Mouse (Mus musculus) kidney, postnatal 10 days (tissue): ENCODE measurements around the gene Tbxa2r.

ENCODE experiments used
- DNase-seq: peaks from one replicate; pipeline ENCODE4 v3.0.0; 2021; ENCODE audit warnings: mixed read lengths

Tbxa2r gene

DNA sequence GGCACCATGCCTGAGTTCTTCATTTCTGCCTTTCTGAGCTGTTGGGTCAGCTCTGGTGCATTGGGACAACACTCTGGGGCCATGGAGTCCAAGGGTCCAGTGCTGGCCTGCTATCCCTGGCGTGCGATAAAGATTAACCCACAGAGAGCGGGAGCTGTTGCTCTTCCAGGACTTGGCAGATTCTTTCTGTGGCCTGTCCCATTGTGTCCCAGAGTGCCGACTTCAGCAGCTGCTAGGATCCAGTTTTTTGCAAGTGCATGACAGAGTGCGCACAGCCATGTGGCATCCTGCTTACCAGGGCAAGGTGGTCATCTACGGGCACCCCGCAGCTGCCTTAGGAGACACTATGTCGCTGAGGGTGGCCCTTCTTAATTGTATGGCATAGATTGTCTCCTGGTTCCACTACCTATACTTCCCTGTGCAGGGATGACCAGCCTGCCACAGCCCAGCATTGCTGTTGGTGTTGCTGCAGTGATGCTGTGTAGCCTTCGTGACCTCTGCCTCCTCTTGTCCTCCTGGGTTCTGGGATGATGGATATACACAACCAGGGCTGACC is 28.1 kb upstream of the Tbxa2r start:
- peak; percentile 66 for DNase-seq

GRCm38 (mm10) chr10:81301321-81301720 is 27.2 kb upstream of the Tbxa2r start:
- DNase-seq: no peak

DNA sequence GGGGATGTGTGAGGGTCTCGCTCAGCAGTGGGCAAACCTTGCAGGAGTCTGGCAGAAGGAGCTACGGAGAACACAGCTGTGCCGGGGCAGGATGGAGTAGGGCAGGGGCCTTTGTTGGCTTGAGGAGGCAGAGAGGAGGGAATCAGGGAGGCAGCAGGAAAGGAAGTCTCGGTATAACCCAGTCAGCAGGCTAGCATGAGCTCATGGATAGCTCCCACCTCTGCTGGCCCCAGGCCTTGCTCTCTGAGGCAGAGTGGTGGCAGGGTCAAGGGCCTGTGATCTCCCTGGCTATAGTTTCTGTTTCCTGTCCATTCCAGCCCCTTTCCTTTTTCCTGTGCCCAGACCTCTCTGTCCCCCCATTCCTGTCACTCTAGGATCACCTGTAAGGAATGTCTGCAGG is 26.2 kb upstream of the Tbxa2r start:
- DNase-seq: peak; percentile 57

DNA sequence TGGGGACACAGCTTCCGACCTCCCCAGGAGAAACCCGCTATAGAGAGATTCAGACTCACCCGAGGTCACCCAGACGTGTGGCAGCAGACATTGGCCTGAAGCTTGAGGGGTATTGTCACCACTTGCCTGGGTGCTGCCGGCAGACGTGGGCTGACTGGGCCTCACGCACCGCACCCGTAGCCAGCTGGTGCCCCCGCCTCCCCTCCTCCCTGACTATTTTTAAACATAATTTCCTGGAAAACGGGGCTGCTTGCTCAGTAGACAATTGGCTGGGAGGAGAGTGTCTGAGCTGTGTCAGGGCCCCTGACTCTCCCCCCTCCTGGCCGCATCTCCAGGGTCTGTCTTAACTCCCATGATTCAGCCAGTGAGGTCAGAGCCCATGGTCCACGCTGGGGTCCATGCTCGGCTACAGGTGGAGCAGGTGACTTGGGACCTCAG is 25.7 kb upstream of the Tbxa2r start:
- DNase-seq: peak; percentile 57

GRCm38 (mm10) chr10:81303258-81303657 is 25.3 kb upstream of the Tbxa2r start:
- DNase-seq: no peak

DNA sequence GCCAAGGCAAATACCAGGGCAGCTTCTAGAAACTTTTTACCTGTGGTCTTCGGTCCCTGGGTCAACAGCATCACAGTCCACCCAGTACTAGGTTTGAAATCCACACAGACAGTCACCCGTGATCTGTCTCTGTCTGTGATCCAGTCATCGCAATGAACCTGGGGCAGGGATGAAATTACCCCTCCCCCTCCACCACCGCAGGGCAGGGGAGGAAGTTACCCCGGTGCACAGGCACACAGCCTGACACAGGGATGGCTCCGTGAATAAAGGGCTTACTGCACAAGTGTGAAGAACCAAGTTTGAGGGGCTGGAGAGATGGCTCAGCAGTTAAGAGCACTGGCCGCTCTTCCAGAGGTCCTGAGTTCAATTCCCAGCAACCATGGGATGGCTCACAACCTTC is 24.8 kb upstream of the Tbxa2r start:
- DNase-seq: no peak

DNA sequence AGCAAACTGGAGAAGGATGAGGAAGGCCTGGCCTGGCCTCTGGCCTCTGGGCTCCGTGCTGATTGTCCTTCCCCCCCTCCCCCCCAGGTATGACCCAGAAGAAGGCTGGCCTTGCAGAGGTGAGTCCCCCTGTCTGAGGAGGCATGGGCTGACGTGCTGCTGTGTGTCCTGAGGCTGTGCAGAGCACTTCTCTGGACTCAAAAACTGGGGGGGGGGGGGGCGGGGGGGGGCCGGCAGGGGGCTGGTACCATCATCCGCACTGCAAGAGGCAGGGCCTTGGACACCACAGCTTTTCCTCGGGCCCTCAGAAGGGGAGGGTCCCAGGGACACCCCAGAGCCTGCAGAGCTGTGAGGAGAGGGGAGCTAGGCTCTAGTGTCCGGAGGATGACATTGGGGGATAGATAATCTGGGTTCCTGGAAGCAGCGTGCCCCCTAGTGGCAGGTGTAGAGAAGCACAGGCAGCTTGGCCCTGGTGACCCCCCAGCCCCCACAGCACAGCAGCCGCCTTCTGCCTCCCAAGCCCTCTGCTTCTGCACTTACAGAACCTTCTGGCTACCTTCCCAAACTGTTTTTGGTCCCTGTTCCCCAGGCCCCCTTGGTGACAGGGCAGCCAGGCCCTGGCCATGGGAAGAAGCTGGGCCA is 23.8 kb upstream of the Tbxa2r start:
- peak; percentile 69 for DNase-seq

GRCm38 (mm10) chr10:81305663-81306062 is 22.9 kb upstream of the Tbxa2r start:
- DNase-seq: no peak

DNA sequence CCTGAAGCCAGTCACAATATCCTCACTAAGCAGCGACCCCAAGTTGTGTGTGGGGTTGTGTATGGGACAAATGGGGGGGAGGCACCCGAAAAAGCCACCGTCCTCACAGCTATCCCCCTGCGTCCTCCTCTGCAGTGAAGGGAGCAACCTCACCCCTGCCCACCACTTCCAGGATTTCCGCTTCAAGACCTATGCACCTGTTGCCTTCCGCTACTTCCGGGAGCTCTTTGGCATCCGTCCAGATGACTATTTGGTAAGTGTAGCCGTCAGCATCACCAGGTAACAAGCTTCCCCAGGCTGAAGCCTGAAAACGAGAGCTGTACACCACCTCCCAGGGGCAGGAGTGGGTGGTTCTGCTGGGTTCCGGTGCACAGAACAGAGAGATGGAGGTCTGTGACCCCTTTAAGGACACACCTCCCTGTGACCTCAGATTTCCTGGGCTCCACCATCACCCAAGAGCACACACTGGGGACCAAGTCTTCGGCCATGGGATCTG is 22.3 kb upstream of the Tbxa2r start:
- no peak for DNase-seq

- no peak for DNase-seq
Measured at GRCm38 (mm10) chr10:81306837-81307682, 21.5 kb upstream of the Tbxa2r start.

DNA sequence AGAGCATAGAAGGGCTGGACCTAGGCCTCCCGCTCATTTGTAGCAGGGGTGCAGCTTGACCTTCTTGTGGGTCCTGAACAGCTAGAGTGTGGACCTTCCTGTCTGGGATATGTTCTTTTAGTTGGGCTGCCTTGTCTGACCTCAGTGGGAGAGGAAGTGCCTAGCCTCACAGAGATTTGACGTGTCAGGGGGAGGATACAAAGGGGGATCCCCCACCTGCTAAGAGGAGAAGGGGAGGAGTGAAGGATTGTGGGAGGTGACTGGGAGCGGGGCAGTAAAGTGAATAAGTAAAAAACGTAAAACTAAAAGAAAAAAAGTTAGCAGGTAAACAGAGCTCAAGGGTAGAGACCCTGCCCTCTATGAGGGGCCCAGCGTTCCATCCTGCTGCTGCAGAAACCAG is 19.0 kb upstream of the Tbxa2r start:
- DNase-seq: no peak

- no peak for DNase-seq
Measured at GRCm38 (mm10) chr10:81313581-81313980, 14.9 kb upstream of the Tbxa2r start.

DNA sequence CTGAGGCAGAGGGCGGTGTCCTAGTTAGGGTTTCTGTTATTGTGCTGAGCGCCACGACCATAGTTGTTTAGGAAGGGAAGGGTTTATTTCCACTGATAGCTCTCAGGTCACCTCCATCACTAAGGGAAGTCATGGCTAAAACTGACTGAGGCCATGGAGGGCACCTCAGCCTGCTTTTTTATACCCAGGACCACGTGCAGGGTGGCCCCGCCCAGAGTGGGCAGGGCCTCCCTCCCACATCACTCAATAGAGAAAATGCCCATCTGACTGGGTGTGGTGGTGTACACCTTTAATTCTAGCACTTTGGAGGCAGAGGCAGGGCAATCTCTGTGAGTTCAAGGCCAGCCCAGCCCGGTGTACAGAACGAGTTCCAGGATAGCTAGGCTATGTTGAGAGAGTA is 14.3 kb upstream of the Tbxa2r start:
- no peak for DNase-seq

GRCm38 (mm10) chr10:81315587-81315986 is 12.9 kb upstream of the Tbxa2r start:
- no peak for DNase-seq

GRCm38 (mm10) chr10:81316338-81317060 is 12.0 kb upstream of the Tbxa2r start:
- peak; percentile 72 for DNase-seq

DNA sequence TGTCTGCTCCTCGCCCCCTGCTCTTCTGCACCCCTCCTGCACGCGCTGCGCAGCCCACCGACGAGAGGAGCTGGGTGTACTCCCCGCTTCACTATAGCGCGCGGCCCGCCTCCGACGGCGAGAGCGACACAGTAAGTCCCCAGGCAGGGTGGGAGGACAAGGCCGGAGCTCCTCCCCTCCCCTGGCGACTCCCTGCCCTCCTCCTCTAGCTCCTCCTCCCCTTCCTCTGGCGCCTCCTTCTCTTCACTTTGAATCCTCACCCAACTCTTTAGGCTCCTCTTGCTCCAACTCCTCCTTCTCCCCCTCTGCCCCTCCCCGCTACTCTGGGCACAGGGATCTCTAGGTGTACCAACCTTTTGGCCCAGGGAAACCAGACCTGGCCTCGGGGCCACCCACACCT is 11.3 kb upstream of the Tbxa2r start:
- peak; percentile 85 for DNase-seq

- peak; percentile 73 for DNase-seq
Measured at GRCm38 (mm10) chr10:81318589-81319329, 9.8 kb upstream of the Tbxa2r start.

DNA sequence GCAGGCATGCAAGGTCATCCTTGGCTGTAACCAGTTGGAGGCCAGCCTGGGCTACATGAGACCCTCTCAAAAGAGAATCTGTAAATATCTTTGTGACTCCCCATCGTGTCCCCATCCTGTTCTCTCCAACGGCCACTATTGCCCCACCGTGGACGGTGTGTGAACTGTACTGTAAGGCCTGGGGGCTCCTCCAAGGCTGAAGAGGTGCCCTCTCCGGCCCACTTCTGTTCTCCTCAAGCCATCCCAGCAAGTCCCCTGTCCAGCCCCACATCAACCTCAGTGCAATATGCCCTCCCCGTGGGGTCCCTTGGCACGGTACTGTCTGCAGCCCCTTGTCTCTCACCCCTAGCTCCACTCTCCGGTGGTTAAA is 9.2 kb upstream of the Tbxa2r start:
- DNase-seq: no peak

DNA sequence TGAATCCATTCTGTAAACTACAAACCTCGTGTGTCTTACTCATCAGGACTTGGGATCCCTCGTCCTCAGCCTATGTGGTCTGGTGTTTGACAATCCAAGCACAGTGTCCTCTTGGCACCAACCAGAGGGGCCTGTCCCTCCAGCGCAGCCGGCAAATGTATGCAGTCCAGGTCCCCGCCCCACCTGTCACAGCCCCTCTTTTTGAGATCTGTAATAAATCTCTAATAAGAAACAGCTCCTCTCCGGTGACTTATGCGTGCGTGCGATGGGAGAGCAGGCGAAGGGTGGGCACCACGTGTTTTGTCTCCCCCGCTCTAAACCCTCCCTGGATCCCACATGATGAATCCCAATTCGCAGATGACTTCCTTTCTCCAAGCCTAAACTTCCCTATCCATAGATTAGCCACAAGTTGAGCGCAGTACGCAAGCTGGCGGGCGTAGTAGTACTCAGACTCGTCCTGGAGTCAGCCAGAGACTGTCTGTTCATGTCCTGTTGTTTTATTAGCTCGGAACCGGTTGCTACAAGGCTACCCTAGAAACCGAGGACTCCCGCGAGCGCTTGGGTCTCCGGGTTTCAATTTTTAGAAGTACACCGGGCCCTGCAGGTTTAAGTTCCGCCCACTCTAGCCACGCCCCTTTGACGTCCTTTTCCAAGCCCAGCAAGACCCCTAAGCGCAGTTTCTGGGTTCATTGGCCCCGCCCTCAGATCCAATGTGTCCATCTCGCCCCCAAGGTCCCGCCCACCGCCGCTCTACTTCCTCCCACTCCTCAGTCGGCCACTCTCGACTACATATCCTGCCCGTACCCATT is 8.6 kb upstream of the Tbxa2r start:
- peak; percentile 98 for DNase-seq

DNA sequence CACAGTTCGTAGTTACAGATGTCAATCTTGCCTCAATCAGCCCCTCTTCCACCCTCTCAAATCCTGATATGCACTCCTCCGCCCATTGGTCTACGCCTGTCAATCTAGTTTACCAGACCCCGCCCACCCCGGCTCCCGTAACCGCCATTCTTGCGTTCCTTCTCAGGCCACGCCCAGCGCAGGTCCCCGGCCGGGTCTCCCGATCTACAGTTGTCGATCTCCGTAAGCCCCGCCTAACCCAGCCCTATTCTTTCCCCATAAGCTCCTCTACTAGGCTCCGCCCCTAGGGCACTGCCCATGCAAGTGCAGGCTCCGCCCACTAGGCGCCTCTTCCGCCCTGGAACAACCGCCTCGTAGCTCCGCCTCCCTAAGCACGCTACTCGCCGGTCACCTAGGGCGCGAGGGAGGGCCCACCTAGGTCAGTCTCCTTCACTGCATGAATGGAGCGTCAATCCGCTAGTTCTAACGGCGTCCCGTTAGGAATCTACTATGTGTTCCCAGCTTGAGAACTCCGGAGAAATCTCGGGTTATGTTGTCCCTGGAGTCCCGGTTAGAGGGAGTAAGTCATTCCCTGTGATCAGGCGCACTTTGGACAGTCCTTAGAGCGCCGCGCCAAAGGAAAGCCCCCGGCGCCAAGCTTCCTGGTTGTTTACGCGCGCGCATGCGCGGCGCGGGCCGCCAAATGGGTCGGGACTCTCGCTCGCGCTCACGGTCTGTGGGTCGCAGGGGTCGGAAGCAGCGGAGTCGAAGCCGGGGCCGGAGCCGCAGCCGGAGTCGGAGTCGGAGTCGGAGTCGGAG is 7.8 kb upstream of the Tbxa2r start, which contains the start of gene Cactin:
Gene Cactin, plus strand, starts transcription at position 554 of the 798 bp plus-strand sequence.
- peak; percentile 100 for DNase-seq

DNA sequence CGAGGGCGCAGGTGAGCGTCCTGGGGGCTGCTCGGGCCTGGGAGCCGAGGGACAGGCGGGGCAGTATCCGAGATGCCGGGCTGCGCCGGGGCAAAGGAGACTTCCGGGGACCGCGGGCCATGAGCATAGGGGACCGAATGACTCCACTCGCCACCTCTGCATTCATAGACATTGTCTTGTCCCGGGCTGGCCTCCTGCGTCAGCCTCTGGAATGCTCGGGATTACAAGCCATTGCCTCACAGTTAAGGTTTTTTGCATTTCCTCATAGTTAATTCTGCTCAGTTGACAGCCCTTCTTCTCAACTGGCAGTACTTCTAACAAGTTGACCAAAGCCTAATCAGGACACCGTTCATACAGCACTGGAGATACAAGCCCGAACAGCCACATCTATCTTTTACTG is 7.1 kb upstream of the Tbxa2r start:
- no peak for DNase-seq
